ENCODE assay signal across 27 mouse cellular contexts in genomic region chr9:77684938-77685337, GRCm38 (mm10). TPM values are rescaled to one million over a fixed set of nuclear protein-coding genes. Genes with fewer than 3 reads are reported as not detected.
DNase-seq lines count a peak whose midpoint lies in the region; ATAC-seq and TF ChIP-seq lines count a peak whose summit lies in the region.
"Had no signal": no experiment of that assay in that cellular context is flagged by ENCODE, and none has a peak within 500 bp of the region (broad histone marks: within the 10 kb centered on the region; RNA-seq: fewer than 3 reads in every experiment).

No protein-coding gene starts in this region.

- no peaks in the 10 kb centered on the region for H3K9me3 ChIP-seq in liver, postnatal 0 days (ENCODE audit: low read length)
- no peaks in the 10 kb centered on the region for H3K9me3 ChIP-seq in stomach, postnatal 0 days (ENCODE audit: control insufficient read depth, low read length)
- H3K9me3 ChIP-seq: embryonic facial prominence, embryonic 12.5 days; heart, embryonic 10.5 days; hindbrain, embryonic 10.5 days; stomach, embryonic 15.5 days had no signal

- no peak for TF ChIP-seq EP300 in liver, postnatal 0 days (IDR thresholded peaks at IDR 0.05; ENCODE audit: low read depth)
- TF ChIP-seq EP300 in stomach, postnatal 0 days (optimal IDR thresholded peaks at IDR 0.05): no peak

- H3K4me3 ChIP-seq in liver, postnatal 0 days (ENCODE audit: low read depth, low read length): no peak overlapping the region
- no peak overlapping the region for H3K4me3 ChIP-seq in stomach, postnatal 0 days (ENCODE audit: low read depth, low read length)
- H3K4me3 ChIP-seq: embryonic facial prominence, embryonic 12.5 days; heart, embryonic 10.5 days; hindbrain, embryonic 10.5 days; stomach, embryonic 15.5 days had no signal

- no peak overlapping the region for H3K9ac ChIP-seq in liver, postnatal 0 days (replicated peaks)
- no peak overlapping the region for H3K9ac ChIP-seq in stomach, postnatal 0 days (ENCODE audit: low read length)
- H3K9ac ChIP-seq: embryonic facial prominence, embryonic 12.5 days; forebrain, postnatal 0 days; lung, embryonic 14.5 days; stomach, embryonic 15.5 days had no signal

- H3K27ac ChIP-seq in liver, postnatal 0 days (ENCODE audit: low read depth): no peak overlapping the region
- no peak overlapping the region for H3K27ac ChIP-seq in stomach, postnatal 0 days (replicated peaks)
- H3K27ac ChIP-seq: embryonic facial prominence, embryonic 12.5 days; heart, embryonic 10.5 days; hindbrain, embryonic 10.5 days; macrophage; stomach, embryonic 15.5 days had no signal

- WGBS in liver, postnatal 0 days (ENCODE audit: insufficient replicate concordance): 62% methylated on average over 4 of the region's 4 CpGs
- WGBS in stomach, postnatal 0 days: 63% methylated on average over 4 of the region's 4 CpGs

- H3K27me3 ChIP-seq in liver, postnatal 0 days (ENCODE audit: insufficient read depth, low read length): no peaks in the 10 kb centered on the region
- H3K27me3 ChIP-seq in stomach, postnatal 0 days (ENCODE audit: control insufficient read depth, insufficient read depth, low read length): no peaks in the 10 kb centered on the region
- H3K27me3 ChIP-seq: embryonic facial prominence, embryonic 12.5 days; stomach, embryonic 15.5 days had no signal

- peak; percentile 10 for DNase-seq in CD4-positive, CD25-positive, alpha-beta regulatory T cell, adult 2 months (ENCODE audit: low read depth, low spot score)
- DNase-seq in kidney, adult 9 months: peak; percentile 39
- DNase-seq in kidney, adult 18-20 months: no peak
- DNase-seq in liver, postnatal 0 days: no peak
- DNase-seq in liver: no peak
- DNase-seq in stomach, postnatal 0 days (ENCODE audit: low spot score): no peak
- DNase-seq: adrenal gland, adult 8-10 months; cerebellum, adult 2 months; cerebellum, postnatal 25 days; forebrain, postnatal 0 days; gastrocnemius, postnatal 25 days; kidney, postnatal 14 days; lung, embryonic 14.5 days; right cerebral cortex, adult 18-20 months; right cerebral cortex, postnatal 4 days; thymus, adult 18-20 months; thymus, postnatal 36 days had no signal

- TF ChIP-seq CTCF in liver, postnatal 0 days (IDR thresholded peaks at IDR 0.05; ENCODE audit: low read depth): peak; percentile 40
- peak; percentile 62 for TF ChIP-seq CTCF in stomach, postnatal 0 days (IDR thresholded peaks at IDR 0.05; ENCODE audit: low read depth)

- no peaks in the 10 kb centered on the region for H3K4me1 ChIP-seq in liver, postnatal 0 days (ENCODE audit: insufficient read depth)
- H3K4me1 ChIP-seq in stomach, postnatal 0 days (replicated peaks; ENCODE audit: control insufficient read depth, insufficient read depth): no peaks in the 10 kb centered on the region
- H3K4me1 ChIP-seq: embryonic facial prominence, embryonic 12.5 days; heart, embryonic 10.5 days; hindbrain, embryonic 10.5 days; stomach, embryonic 15.5 days had no signal

- ATAC-seq in CD4-positive, CD25-positive, alpha-beta regulatory T cell, adult 4 months: no peak
- no peak for ATAC-seq in liver, postnatal 0 days
- no peak for ATAC-seq in stomach, postnatal 0 days (ENCODE audit: low FRiP score, low TSS enrichment)
- ATAC-seq: activated CD4-positive, CD25-positive, alpha-beta regulatory T cell, adult 4 months; forebrain, postnatal 0 days; hindbrain, embryonic 16.5 days; intestine, embryonic 16.5 days; midbrain, embryonic 16.5 days had no signal

- no peak overlapping the region for H3K4me2 ChIP-seq in liver, postnatal 0 days (ENCODE audit: low read depth, low read length)
- no peak overlapping the region for H3K4me2 ChIP-seq in stomach, postnatal 0 days (replicated peaks; ENCODE audit: low read depth)
- H3K4me2 ChIP-seq: embryonic facial prominence, embryonic 12.5 days; lung, embryonic 14.5 days; stomach, embryonic 15.5 days had no signal

- H3K36me3 ChIP-seq in liver, postnatal 0 days (replicated peaks; ENCODE audit: insufficient read depth, low read length): no peaks in the 10 kb centered on the region
- no peaks in the 10 kb centered on the region for H3K36me3 ChIP-seq in stomach, postnatal 0 days (ENCODE audit: control insufficient read depth, insufficient read depth, low read length)
- H3K36me3 ChIP-seq: embryonic facial prominence, embryonic 12.5 days; heart, embryonic 10.5 days; hindbrain, embryonic 10.5 days; stomach, embryonic 15.5 days had no signal

RNA-seq across cellular contexts. Expression of gene Klhl31, which starts 48.6 kb away (rescaled TPM):
- polyA plus RNA-seq in CD4-positive, CD25-positive, alpha-beta regulatory T cell, adult 4 months (2017; shearing (Covaris generic)): not detected
- 0.06 and 0.67 TPM in 2 replicates for polyA plus RNA-seq in liver, postnatal 0 days (2015; fragmentation: Nextera tagmentation; extraction: Ambion mirVana)
- polyA plus RNA-seq in stomach, postnatal 0 days (2015; fragmentation: Nextera tagmentation; extraction: Ambion mirVana): 0.08 and 0.17 TPM in 2 replicates
- polyA plus RNA-seq: activated CD4-positive, CD25-positive, alpha-beta regulatory T cell, adult 4 months; macrophage had no signal

Comparison
In these comparisons a context has a peak if more than half of its experiments do, and no peak if none do; other contexts are left out.
1. DNase-seq: peak in CD4-positive, CD25-positive, alpha-beta regulatory T cell, adult 2 months (single experiment) and kidney, adult 9 months (single experiment); none in kidney, adult 18-20 months (single experiment), liver, postnatal 0 days (single experiment), liver (single experiment) and stomach, postnatal 0 days (single experiment).